Mouse (Mus musculus) forelimb bud, embryonic 11.5 days (tissue): ENCODE measurements around the gene Olfr728.

Experiments used
- DNase-seq: peaks from one replicate; pipeline ENCODE4 v3.0.0-alpha.2; 2012; ENCODE audit warnings: low read depth, low spot score

The Olfr728 gene

GRCm38 (mm10) chr14:50142580-50142979 is at the start of gene Olfr728:
Olfr728 (minus strand) TSS chr14:50142680.
- DNase-seq: no peak

- DNase-seq: no peak
These were observed 45.6 kb upstream of the Olfr728 start, which contains the start of gene Olfr730 for GRCm38 (mm10) chr14:50188098-50188497. Olfr730 (minus strand) TSS chr14:50188198.

GRCm38 (mm10) chr14:50152810-50153209 is 10.3 kb upstream of the Olfr728 start, which contains the start of gene Olfr729:
Olfr729 (minus strand) TSS chr14:50152910.
- no peak for DNase-seq

- DNase-seq: no peak
These were observed 19.6 kb downstream of the Olfr728 start, which contains the start of gene Olfr727 for GRCm38 (mm10) chr14:50122886-50123285. Olfr727 (plus strand) TSS chr14:50123186.

GRCm38 (mm10) chr14:50090853-50091252 is 51.6 kb downstream of the Olfr728 start, which contains the start of gene Olfr726:
Olfr726 (minus strand) TSS chr14:50090953.
- DNase-seq: no peak
